Mouse (Mus musculus) liver, postnatal 0 days (tissue): Measurements from ENCODE around the gene Exoc3l4.

Experiments used
- CTCF ChIP-seq: sonication (generic); IDR thresholded peaks from 2 replicates; pipeline ENCODE4 v1.5.1; 2016; ENCODE audit warnings: antibody characterized with exemption, low read depth
- EP300 ChIP-seq: IDR thresholded peaks from 2 replicates; pipeline ENCODE4 v1.6.1; 2016; ENCODE audit warnings: antibody characterized with exemption, low read depth, mild to moderate bottlenecking

DNA sequence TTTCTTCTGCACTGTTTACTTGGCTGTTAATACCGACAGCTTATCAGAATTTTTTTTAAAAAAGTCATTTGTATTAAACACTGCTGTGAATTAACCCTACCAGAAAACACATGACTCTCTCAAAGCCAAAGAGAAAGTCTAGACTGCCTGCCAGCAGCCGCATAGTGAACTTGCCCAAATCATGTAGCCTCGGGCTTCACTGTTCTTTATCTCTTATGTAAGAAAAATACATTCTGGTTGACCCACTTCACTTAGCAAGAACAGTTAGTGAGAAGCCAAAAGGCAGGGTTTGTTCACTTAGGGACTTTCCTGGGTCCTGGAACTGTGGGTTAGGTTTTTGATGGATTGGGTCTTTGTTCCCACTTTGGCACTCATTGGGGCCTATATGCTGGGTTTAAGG lies 54.9 kb downstream of the Exoc3l4 start:
- TF ChIP-seq CTCF (no peak), EP300 (no peak)
